Mouse (Mus musculus): ENCODE data around the gene Micall2. TPM values are rescaled to one million over a fixed set of nuclear protein-coding genes. Genes with fewer than 3 reads are reported as not detected.
"Not testable (repeated sequence)": the region's sequence is repeated elsewhere in the genome, so short reads cannot be mapped to it uniquely, and the experiment has no call there.

The Micall2 gene
- total RNA-seq (2021): 10 to 100 TPM; 13.4 to 13.7 TPM
- long read RNA-seq, experiment 1, partial matches to known transcripts: 2 of 3 reads
- long read RNA-seq, experiment 1, other reads (novel, unspliced or antisense): 1 of 3 reads
- long read RNA-seq, experiment 2, partial matches to known transcripts: 4 of 4 reads
- long read RNA-seq, experiment 2, other reads (novel, unspliced or antisense): 0 of 4 reads

GRCm38 (mm10) chr5:139735677-139736503 lies at the start of gene Micall2:
Gene Micall2, minus strand, starts transcription at chr5:139736336.
- DNase-seq (ENCODE audit: low spot score in 2 of 2): peak; percentile 75 to 96

- DNase-seq (ENCODE audit: low spot score in 2 of 2): no peak
Measured at GRCm38 (mm10) chr5:139781406-139781805, 45.3 kb upstream of the Micall2 start.

GRCm38 (mm10) chr5:139776966-139777365 lies 40.8 kb upstream of the Micall2 start:
- no peak for DNase-seq (ENCODE audit: low spot score in 2 of 2)

GRCm38 (mm10) chr5:139775216-139775926 lies 39.2 kb upstream of the Micall2 start, which contains the start of gene Ints1:
Gene Ints1, minus strand, starts transcription at chr5:139775674.
- DNase-seq (ENCODE audit: low spot score in 2 of 2): peak; percentile 86 to 94

GRCm38 (mm10) chr5:139768216-139768615 lies 32.1 kb upstream of the Micall2 start:
- DNase-seq (ENCODE audit: low spot score in 2 of 2): no peak

GRCm38 (mm10) chr5:139764296-139764695 lies 28.2 kb upstream of the Micall2 start:
- DNase-seq (ENCODE audit: low spot score in 2 of 2): no peak

GRCm38 (mm10) chr5:139758096-139758495 lies 22.0 kb upstream of the Micall2 start:
- no peak for DNase-seq (ENCODE audit: low spot score in 2 of 2)

- no peak for DNase-seq (ENCODE audit: low spot score in 2 of 2)
Measured at GRCm38 (mm10) chr5:139756586-139756985, 20.4 kb upstream of the Micall2 start.

- DNase-seq (ENCODE audit: low spot score in 2 of 2): no peak
Measured at GRCm38 (mm10) chr5:139756135-139756534, 20.0 kb upstream of the Micall2 start.

GRCm38 (mm10) chr5:139754753-139755152 lies 18.6 kb upstream of the Micall2 start:
- DNase-seq (ENCODE audit: low spot score in 2 of 2): no peak

GRCm38 (mm10) chr5:139750535-139750934 lies 14.4 kb upstream of the Micall2 start:
- DNase-seq (ENCODE audit: low spot score in 2 of 2): peak; percentile 52 to 56

- DNase-seq (ENCODE audit: low spot score in 2 of 2): no peak
Measured at GRCm38 (mm10) chr5:139749413-139750125, 13.4 kb upstream of the Micall2 start.

GRCm38 (mm10) chr5:139745771-139746170 lies 9.6 kb upstream of the Micall2 start:
- DNase-seq (ENCODE audit: low spot score in 2 of 2): peak in 1 of 2 experiments; percentile 37

- not testable (repeated sequence) for DNase-seq (ENCODE audit: low spot score in 2 of 2)
Measured at GRCm38 (mm10) chr5:139742640-139743039, 6.5 kb upstream of the Micall2 start.

- no peak for DNase-seq (ENCODE audit: low spot score in 2 of 2)
Measured at GRCm38 (mm10) chr5:139738592-139739315, 2.6 kb upstream of the Micall2 start.

GRCm38 (mm10) chr5:139737841-139738591 lies 1.9 kb upstream of the Micall2 start:
- no peak for DNase-seq (ENCODE audit: low spot score in 2 of 2)

- DNase-seq (ENCODE audit: low spot score in 2 of 2): no peak
Measured at GRCm38 (mm10) chr5:139736504-139736940, 386 bp upstream of the Micall2 start.

GRCm38 (mm10) chr5:139734746-139735145 lies 1.4 kb downstream of the Micall2 start:
- DNase-seq (ENCODE audit: low spot score in 2 of 2): no peak

GRCm38 (mm10) chr5:139734016-139734415 lies 2.1 kb downstream of the Micall2 start:
- no peak for DNase-seq (ENCODE audit: low spot score in 2 of 2)

All from adrenal gland, postnatal 4 days (tissue).